Mouse (Mus musculus) ovary, adult 2 months (tissue): ENCODE data around the gene 4930524N10Rik. TPM values are rescaled to one million over a fixed set of nuclear protein-coding genes. Genes with fewer than 3 reads are reported as not detected.

ENCODE experiments used
- polyA plus RNA-seq: library from polyadenylated mRNA; depleted of rRNA; stranded (reverse); fragments of >200 nt; gene quantifications from 2 replicates; pipeline ENCODE4 v1.2.3, GENCODE M21; 2012; rRNA removed

4930524N10Rik gene
- polyA plus RNA-seq, result not detected in 2 replicates

DNA sequence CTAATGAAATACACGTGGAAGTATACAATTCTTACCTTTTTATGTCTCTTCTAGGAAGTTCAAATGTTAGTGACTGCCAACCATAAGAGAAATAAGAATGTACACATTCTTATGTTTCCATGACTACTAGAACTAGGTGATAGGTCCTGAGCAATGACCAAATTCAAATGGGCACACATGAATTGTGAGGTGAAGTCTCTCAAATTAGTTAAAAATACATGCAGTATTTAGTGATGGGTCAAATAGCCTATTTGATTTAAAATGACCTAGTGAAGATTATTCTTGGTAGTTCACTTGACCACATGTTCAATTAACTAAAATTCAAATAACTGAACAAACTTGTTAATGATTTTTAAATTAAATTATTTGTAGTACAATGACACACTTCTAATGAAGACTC is at the start of gene 4930524N10Rik:
4930524N10Rik (minus strand) TSS at position 101 of the 400 bp plus-strand sequence.

Other genes with a start within 250 kb of the 4930524N10Rik start
- gene Gm15140, start 222.7 kb downstream of the 4930524N10Rik start, polyA plus RNA-seq, result not detected in 2 replicates
- gene Samt4, start 138.6 kb upstream of the 4930524N10Rik start, polyA plus RNA-seq, result not detected in 2 replicates
- not detected in 2 replicates for gene Samt2, start 236.0 kb upstream of the 4930524N10Rik start, polyA plus RNA-seq